Mouse (Mus musculus): Measurements from ENCODE around the gene Ccs. TPM values are rescaled to one million over a fixed set of nuclear protein-coding genes. Genes with fewer than 3 reads are reported as not detected.

Gene Ccs
- total RNA-seq, 2 experiments from 2014 or later, result 36.6 to 37.1 TPM

Other genes with a start within 250 kb of the Ccs start
- gene Lrfn4, start 223.7 kb downstream of the Ccs start, total RNA-seq (2021), result 10 to 100 TPM; 35.0 to 35.3 TPM
- gene Rce1, start 213.7 kb downstream of the Ccs start, total RNA-seq (2021), result 10 to 100 TPM; 23.9 to 26.0 TPM
- gene Gm960, start 140.7 kb downstream of the Ccs start, total RNA-seq (2021), result 1 to 10 TPM; 1.4 to 1.7 TPM
- gene Sptbn2, start 128.2 kb downstream of the Ccs start, total RNA-seq (2021), result 100 to 1,000 TPM; 575 to 585 TPM
- gene Rbm4b, start 82.8 kb downstream of the Ccs start, total RNA-seq (2021), result 10 to 100 TPM; 17.4 to 20.2 TPM
- gene Rbm4, start 45.4 kb downstream of the Ccs start, total RNA-seq (2021), result 10 to 100 TPM; 88.2 to 89.6 TPM
- gene Gm21992, start 27.7 kb downstream of the Ccs start, total RNA-seq (2021), result 10 to 100 TPM; 17.3 to 19.8 TPM
- gene Rbm14, start 27.7 kb downstream of the Ccs start, total RNA-seq (2021), result 10 to 100 TPM; 56.3 to 62.7 TPM
- 1 to 10 TPM; 1.6 to 2.0 TPM for gene Ccdc87, start within 50 bp of the Ccs start, total RNA-seq (2021)
- 100 to 1,000 TPM; 102 to 112 TPM for gene Ctsf, start 15.8 kb upstream of the Ccs start, total RNA-seq (2021)
- 1 to 10 TPM in 1 of 2 experiments, under 1 TPM in 1; 0.87 to 1.4 TPM for gene Actn3, start 38.6 kb upstream of the Ccs start, total RNA-seq (2021)
- gene Zdhhc24, start 39.3 kb upstream of the Ccs start, total RNA-seq (2021), result 10 to 100 TPM; 26.4 to 27.1 TPM
- 10 to 100 TPM; 38.3 to 41.7 TPM for gene Bbs1, start 67.3 kb upstream of the Ccs start, total RNA-seq (2021)
- gene Dpp3, start 89.0 kb upstream of the Ccs start, total RNA-seq (2021), result 10 to 100 TPM; 39.0 to 41.6 TPM
- 10 to 100 TPM; 19.5 to 24.4 TPM for gene Peli3, start 103.8 kb upstream of the Ccs start, total RNA-seq (2021)
- 10 to 100 TPM; 56.7 to 61.6 TPM for gene Mrpl11, start 122.8 kb upstream of the Ccs start, total RNA-seq (2021)
- 1 to 10 TPM; 4.8 to 6.4 TPM for gene Npas4, start 151.0 kb upstream of the Ccs start, total RNA-seq (2021)
- 10 to 100 TPM; 15.2 to 15.3 TPM for gene Slc29a2, start 184.5 kb upstream of the Ccs start, total RNA-seq (2021)
- gene B4gat1, start 199.5 kb upstream of the Ccs start, total RNA-seq (2021), result 100 to 1,000 TPM; 110 to 126 TPM
- gene AC124502.3, start 199.6 kb upstream of the Ccs start, total RNA-seq (2021), result 1 to 10 TPM; 4.5 to 5.0 TPM
- 10 to 100 TPM; 20.2 to 20.8 TPM for gene Brms1, start 202.0 kb upstream of the Ccs start, total RNA-seq (2021)
- 100 to 1,000 TPM; 111 to 113 TPM for gene Rin1, start 211.1 kb upstream of the Ccs start, total RNA-seq (2021)
- 1 to 10 TPM; 2.4 to 3.9 TPM for gene Cd248, start 228.7 kb upstream of the Ccs start, total RNA-seq (2021)
- gene Tmem151a, start 246.2 kb upstream of the Ccs start, total RNA-seq (2021), result 100 to 1,000 TPM; 116 to 117 TPM
- 10 to 100 TPM; 21.1 to 21.5 TPM for gene Yif1a, start 249.2 kb upstream of the Ccs start, total RNA-seq (2021)